Mouse (Mus musculus) lung, postnatal 4 days (tissue): ENCODE measurements around the gene Zfp969.
"Not testable (repeated sequence)": the region's sequence is repeated elsewhere in the genome, so short reads cannot be mapped to it uniquely, and the experiment has no call there.

ENCODE experiments used
- DNase-seq, 2 experiments: peaks; one replicate each; pipeline ENCODE4 v3.0.0; 2021

Gene Zfp969

GRCm38 (mm10) chr2:175703546-175703945 is at the start of gene Zfp969:
TSS of gene Zfp969 (minus strand) at chr2:175703646.
- not testable (repeated sequence) for DNase-seq

DNA sequence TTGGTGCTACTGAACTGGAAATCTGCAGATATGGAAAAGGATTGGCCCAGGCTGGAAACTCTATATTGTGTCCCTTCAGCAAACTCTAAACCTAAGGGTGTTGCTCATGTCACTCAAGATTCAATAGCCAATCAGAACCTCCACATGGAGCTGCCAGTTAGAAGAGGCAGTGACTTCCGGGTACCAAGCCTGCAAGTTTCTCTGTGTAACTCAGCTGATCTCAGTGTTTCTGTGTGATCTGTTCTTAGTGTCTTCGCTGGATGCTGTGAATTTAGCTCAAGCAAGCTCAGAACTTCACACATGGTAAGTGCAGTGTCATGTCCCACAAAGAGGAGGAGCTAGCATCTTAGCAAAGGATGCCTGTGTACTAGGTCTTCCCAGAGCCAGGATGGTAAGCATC is 37.8 kb upstream of the Zfp969 start, which contains the start of gene Gm2007:
Gene Gm2007, plus strand, starts transcription at position 301 of the 400 bp plus-strand sequence.
- DNase-seq, result not testable (repeated sequence)

- not testable (repeated sequence) for DNase-seq
These were observed 59.8 kb downstream of the Zfp969 start, which contains the start of gene Gm11007 for GRCm38 (mm10) chr2:175643678-175644077. TSS of gene Gm11007 (plus strand) at chr2:175643978.
